ENCODE assay signal across 10 mouse cellular contexts in the genomic region with DNA sequence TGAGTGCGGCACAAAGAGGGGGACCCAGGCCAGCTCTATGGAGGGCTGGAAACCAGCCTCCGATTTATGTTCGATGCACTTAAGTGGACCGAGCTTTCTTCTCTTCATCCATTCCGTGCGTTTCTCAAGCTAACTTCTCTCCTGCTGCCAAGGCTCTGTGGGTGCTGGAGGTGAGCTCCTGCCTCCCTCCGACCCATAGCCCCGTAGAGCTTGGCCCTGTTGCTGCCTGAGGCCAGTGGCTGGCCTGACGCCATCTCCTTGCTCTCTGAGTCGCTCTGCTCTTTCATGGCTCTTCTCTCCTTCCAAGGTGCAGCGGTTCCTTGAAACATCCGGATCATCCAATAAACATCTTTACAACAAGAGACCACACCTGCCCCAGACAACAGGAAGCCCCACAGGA. TPM values are rescaled to one million over a fixed set of nuclear protein-coding genes. Genes with fewer than 3 reads are reported as not detected.
DNase-seq lines count a peak whose midpoint lies in the region; ATAC-seq lines count a peak whose summit lies in the region.
"Had no signal": no experiment of that assay in that cellular context is flagged by ENCODE, and none has a peak within 500 bp of the region (broad histone marks: within the 10 kb centered on the region; RNA-seq: fewer than 3 reads in every experiment).

No protein-coding gene starts in this region.

- 27% methylated on average over 12 of the region's 12 CpGs for WGBS in embryonic facial prominence, embryonic 14.5 days
- WGBS in hindbrain, embryonic 10.5 days: 48% methylated on average over 12 of the region's 12 CpGs

- DNase-seq in heart, adult 18-20 months: peak; percentile 14 to 30
- no peak for DNase-seq in heart, adult 8-10 months (ENCODE audit: low spot score)
- no peak for DNase-seq in embryonic facial prominence, embryonic 14.5 days (ENCODE audit: low spot score)
- no peak for DNase-seq in hindbrain, embryonic 10.5 days (ENCODE audit: low spot score)
- DNase-seq in neural tube, embryonic 10.5 days (ENCODE audit: extremely low spot score, low spot score): peak; percentile 31
- no peak for DNase-seq in layer of hippocampus, postnatal 36 days
- no peak for DNase-seq in adrenal gland, postnatal 10 days
- DNase-seq in testis, postnatal 14 days (ENCODE audit: low spot score): no peak
- DNase-seq: kidney, adult 9 months had no signal

- no peaks in the 10 kb centered on the region for H3K9me3 ChIP-seq in embryonic facial prominence, embryonic 14.5 days (ENCODE audit: control insufficient read depth, low read length)
- H3K9me3 ChIP-seq in hindbrain, embryonic 10.5 days: peaks cover 8% of the 10 kb centered on the region; the same call in 1 of the 2 replicates

- H3K9ac ChIP-seq in embryonic facial prominence, embryonic 14.5 days (ENCODE audit: low read depth, low read length): peak overlapping the region; percentile 55

- H3K4me1 ChIP-seq in embryonic facial prominence, embryonic 14.5 days (ENCODE audit: control insufficient read depth, insufficient read depth, low read length): peaks cover 48% of the 10 kb centered on the region
- peaks cover 83% of the 10 kb centered on the region for H3K4me1 ChIP-seq in hindbrain, embryonic 10.5 days (replicated peaks)

- peak overlapping the region; percentile 43 for H3K4me2 ChIP-seq in embryonic facial prominence, embryonic 14.5 days (ENCODE audit: low read depth, low read length)

- H3K27ac ChIP-seq in embryonic facial prominence, embryonic 14.5 days (replicated peaks; ENCODE audit: low read depth, low read length): peak overlapping the region; percentile 99
- peak overlapping the region; percentile 94 for H3K27ac ChIP-seq in hindbrain, embryonic 10.5 days

- H3K27me3 ChIP-seq in embryonic facial prominence, embryonic 14.5 days (replicated peaks; ENCODE audit: control insufficient read depth, insufficient read depth, low read length): no peaks in the 10 kb centered on the region
- peaks cover 14% of the 10 kb centered on the region for H3K27me3 ChIP-seq in hindbrain, embryonic 10.5 days (ENCODE audit: insufficient read depth, poor library complexity, severe bottlenecking)

- no peak for ATAC-seq in embryonic facial prominence, embryonic 14.5 days (ENCODE audit: low read depth)

- H3K4me3 ChIP-seq in embryonic facial prominence, embryonic 14.5 days (ENCODE audit: low read depth, low read length): no peak overlapping the region
- peak overlapping the region; percentile 26; the same call in 1 of the 2 replicates for H3K4me3 ChIP-seq in hindbrain, embryonic 10.5 days

- no peaks in the 10 kb centered on the region for H3K36me3 ChIP-seq in embryonic facial prominence, embryonic 14.5 days (ENCODE audit: control insufficient read depth, insufficient read depth, low read length)
- H3K36me3 ChIP-seq in hindbrain, embryonic 10.5 days: peaks cover 5% of the 10 kb centered on the region; the same call in 1 of the 2 replicates

RNA-seq across cellular contexts. Expression of a gene that starts 4.4 kb away (rescaled TPM):
- not detected for total RNA-seq in heart, adult 18-20 months (2021)
- total RNA-seq in heart, adult 8-10 months (2022): under 1 TPM in 1 of 4 experiments, not detected in 3; 0.11 TPM
- 0.08 and 0.10 TPM in 2 replicates for polyA plus RNA-seq in embryonic facial prominence, embryonic 14.5 days (2014; fragmentation: Nextera tagmentation; extraction: Ambion mirVana)
- not detected in 2 replicates for polyA plus RNA-seq in hindbrain, embryonic 10.5 days (2016; fragmentation: Nextera tagmentation; extraction: Ambion mirVana)
- total RNA-seq in layer of hippocampus, postnatal 36 days (2021): under 1 TPM in 1 of 2 experiments, not detected in 1; 0.15 TPM
- not detected for total RNA-seq in adrenal gland, postnatal 10 days (2021)
- total RNA-seq: neutrophil, adult 5-6 weeks had no signal

Comparison
In these comparisons a context has a peak if more than half of its experiments do, and no peak if none do; other contexts are left out.
1. DNase-seq: peak in heart, adult 18-20 months (2 of 2) and neural tube, embryonic 10.5 days (single experiment); none in heart, adult 8-10 months (single experiment), embryonic facial prominence, embryonic 14.5 days (single experiment), hindbrain, embryonic 10.5 days (single experiment), layer of hippocampus, postnatal 36 days (0 of 2), adrenal gland, postnatal 10 days (single experiment) and testis, postnatal 14 days (single experiment).